Mouse (Mus musculus) lung, postnatal 10 days (tissue): Measurements from ENCODE around the gene Rnf149.
A peak's percentile ranks its signal among the peaks of the same experiment; 100 is the strongest.

Experiments
- DNase-seq: peaks from one replicate; pipeline ENCODE4 v3.0.0; 2021

Rnf149 gene

DNA sequence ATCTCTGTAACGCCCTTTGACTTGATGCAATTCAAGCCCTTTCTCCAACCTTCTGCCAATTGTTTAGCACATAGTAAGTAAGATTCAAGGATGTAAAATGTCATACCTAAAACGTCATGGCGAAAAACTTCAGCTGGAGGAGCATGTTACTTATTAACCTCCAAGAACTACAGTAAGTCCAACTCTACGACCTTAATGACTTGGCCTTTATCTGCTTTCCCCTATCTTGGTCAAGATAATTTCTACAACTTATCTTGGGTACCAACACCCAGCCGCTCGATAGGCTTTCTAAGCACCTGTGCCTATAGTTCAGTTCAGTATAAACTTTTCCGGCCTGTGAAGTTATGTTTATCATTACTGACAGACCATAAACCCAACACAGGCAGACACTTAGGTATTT is 3.3 kb downstream of the Rnf149 start:
- DNase-seq = no peak

DNA sequence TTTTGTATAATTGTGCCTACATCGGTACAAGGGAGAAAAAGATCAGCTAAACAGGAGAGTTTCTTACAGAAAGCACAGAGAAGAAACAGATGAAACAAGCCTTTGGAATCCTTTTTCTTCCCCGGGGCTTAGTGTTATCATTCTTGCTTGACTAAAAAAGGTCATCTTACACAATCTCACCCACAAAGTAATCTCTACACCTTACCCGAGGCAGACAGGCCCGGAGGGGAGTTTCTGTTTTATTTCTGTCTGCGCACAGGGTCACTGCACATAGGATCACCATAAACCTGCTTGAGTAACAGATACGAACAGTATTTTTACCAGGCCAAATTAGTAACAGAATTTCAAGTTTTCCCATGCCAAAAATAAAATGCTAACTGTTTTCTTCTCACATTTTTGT is 5.6 kb downstream of the Rnf149 start:
- DNase-seq = no peak

DNA sequence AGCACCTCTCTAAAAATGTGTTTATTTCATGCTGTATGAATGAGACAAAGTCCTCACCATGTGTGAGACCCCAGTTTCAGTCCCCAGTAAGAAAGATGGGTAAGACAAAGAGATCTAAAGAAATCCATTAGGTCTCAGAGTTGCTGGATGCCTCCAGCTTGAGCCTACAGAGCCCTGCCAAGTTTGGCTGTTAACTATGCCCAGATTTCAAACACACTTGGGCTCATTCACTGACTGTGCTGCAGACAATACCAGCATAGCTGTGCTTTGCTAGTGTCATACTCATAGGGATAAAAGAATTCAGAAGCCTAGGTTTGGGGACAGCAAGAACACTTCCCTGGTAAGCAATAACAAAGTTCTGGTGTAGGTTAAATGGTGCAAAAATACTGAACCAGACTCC is 9.1 kb downstream of the Rnf149 start:
- no peak for DNase-seq

DNA sequence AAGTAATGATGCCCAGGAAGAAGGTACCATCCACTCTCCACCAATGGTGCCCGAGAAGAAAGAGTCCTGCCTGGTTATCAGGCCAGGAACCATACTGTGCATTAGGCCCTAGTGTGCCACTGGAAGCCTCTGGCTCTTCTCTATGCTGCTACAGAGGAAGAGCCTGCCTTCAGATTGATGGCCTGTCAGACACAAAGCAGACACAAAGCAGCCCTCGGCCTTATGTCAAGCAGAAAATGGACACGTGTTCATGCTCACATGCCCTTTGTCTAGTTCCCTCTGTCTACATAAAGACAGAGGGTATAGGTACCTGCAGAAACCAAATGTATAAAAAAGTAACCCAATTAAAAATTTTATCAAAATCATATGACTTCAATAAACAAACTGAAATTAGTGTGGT is 12.6 kb downstream of the Rnf149 start:
- DNase-seq = no peak

DNA sequence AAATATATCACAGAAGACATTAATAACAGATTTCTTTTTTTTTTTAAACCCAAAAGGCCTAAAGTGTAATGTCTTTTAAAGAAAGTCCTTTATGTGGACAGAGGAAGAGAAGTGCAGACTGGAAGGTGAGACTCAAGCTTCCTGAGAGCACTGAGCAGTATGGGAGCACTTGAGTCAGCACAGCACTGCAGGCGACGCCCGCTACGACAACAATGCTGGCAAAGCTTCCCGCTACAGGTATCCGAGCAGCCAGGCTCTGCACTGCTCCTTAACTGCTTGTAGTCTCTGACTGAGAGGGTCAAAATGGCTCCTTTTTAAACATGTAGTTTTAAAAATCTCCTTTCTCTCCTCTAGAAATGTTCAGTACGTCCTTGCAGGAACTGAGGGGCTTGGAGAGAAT is 14.0 kb downstream of the Rnf149 start:
- DNase-seq = no peak

DNA sequence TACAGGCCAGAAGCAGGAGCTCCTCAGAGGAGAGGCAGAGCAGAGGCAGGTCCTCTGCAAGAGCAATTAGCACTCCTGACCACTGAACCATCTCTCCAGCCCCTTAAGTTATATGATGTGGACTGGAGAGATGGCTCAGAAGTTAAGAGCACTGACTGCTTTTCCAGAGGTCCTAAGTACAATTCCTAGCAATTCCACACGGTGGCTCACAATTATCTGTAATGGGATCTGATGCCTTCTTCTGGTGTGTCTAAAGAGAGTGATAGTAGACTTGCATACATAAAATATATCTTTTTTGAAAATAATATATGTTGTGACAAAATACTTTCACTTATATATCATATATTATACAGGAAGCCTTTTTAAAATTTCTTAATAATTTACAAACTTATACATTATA is 15.3 kb downstream of the Rnf149 start:
- no peak for DNase-seq

DNA sequence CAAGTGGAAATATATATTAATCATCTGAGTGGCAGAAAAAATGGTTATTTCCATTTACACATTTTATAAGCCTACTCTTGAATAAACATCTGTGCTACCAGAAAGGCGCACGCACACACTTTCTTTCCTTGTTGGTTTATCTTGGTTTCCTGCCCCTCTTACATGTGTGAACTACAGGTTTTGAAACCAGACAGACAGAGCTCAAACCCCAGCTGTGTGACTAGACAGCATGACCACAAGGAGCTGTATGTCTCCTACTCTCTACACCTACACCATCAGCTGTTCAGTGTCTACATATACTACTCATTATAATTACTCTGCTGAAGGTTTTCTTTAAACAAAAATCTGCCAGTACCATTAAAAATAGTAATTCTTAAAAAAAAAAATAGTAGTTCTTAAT is 18.2 kb downstream of the Rnf149 start:
- no peak for DNase-seq

DNA sequence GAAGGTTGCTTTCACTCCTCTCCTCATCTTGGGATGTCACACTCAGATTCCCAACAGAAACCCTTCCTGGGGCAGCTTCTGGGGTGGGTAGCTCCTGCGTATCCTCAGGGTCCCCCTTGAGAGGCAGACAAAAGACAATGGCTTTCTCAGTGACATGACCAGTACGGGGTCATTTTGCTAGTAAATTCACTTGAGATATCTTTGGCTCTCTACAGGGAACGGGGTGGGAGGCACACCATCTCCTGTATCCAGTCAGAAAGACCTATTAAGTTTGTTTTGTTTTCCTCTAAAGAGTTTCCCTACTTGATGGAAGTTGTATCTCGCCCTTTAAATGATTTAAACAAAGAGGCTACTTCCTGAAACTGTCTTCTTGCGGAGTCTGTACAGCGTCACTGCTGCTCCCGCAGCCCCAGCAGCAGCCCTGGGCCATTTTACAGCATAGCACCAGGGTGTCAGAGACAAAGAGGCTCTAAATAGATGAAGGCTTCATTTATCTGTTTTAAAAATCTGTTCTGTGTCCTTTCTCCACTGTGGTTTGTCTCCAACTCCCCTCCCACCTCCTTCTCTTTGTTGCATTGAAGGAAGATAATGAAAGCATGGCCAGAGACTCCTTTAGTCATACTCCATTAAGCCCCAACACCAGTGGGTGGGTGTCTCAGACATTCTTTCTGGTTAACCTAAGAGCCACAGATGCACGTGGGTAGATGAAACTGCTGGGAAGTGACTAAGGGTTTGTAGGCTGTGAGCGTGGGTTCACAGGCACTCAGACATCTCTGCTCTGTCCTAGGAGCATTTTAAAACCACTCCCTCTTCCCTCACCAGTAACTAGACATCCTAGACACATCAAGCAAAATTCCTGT is 21.4 kb downstream of the Rnf149 start:
- no peak for DNase-seq

DNA sequence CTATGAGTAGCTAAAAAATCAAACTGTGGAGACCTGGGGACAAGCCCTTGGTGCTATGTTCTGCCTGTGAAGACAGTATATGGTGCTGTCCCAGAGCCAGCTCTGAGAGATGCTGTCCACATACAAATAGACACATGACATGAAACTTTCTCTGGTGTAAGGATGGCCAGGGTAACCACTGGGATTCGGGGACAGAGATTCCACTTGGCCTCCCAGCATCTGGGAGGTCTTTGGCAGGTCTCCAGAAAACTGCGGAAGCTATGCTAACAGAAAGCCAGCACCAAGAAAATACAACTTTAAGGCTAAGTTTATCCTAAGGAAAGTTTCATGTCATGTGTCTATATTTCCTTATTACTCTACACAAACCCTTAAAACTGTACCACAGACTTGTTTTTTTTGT is 27.4 kb downstream of the Rnf149 start:
- peak; percentile 54 for DNase-seq

DNA sequence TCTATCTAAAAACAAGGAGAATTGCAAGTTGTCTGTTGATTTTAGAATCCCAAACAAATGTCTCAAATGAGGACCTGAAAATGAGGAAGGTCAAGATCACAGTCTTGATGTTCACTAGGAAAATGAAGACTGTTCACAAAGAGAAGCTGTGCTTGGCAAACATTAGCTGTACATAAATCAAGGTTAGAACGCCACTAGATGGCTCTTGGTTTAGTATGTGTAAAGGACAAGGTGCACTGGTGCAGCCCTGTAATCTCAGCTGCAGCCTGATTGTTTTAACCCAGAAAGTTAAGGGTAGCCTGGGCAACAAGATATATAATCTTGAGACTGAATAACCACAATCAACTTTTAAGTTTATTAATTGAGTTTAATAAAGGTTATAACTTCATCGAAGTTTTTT is 30.0 kb downstream of the Rnf149 start:
- DNase-seq = no peak

DNA sequence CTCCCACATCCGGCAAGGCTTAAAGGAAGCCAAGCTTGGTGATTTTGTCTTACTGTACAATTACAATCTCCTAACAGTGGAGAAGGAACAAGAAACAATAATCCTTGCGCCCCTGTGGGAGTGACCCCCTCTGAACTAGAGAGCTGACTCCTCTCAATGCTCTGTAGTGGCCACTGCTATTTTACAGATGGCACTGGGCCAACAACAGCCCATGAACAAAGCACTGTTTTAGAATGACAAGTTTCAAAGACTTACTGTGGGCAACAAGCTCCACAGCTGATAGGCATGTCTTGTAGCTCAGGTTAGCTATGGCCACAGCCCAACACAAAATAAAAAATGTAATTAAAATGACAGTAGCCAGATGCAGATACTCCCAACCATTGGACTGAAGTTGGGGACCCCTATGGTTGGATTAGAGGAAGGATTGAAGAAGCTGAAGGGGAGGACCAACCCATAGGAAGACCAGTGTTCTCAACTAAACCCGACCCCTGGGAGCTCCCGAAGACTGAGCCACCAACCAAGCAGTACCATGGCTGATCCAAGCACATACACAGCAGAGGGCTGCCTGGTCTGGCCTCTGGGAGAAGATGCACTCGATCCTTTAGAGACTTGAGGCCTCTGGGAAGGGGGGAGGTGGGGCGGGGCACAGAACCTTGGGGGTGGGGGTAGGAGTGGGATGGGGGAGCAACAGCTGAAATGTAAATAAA is 30.9 kb downstream of the Rnf149 start:
- DNase-seq = no peak

DNA sequence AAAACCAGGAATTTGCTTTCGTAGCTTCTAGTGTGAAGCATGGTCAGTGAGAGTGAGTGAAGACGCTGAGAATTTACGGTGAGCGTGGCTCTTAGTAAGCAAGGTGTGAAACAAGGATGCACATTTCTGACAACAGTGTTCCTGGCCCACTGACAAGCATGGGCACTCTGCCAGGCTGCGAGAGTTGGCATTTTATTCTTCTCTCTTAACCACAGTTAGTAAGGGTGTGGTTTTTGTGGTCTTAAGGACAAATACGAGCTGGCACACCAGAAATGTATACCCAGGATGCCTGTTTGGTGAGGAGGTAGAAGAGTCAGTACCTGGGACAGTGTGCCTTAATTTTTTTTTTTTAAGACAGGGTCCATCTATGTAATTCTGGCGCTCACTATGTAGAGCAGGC is 31.6 kb downstream of the Rnf149 start:
- DNase-seq = no peak

DNA sequence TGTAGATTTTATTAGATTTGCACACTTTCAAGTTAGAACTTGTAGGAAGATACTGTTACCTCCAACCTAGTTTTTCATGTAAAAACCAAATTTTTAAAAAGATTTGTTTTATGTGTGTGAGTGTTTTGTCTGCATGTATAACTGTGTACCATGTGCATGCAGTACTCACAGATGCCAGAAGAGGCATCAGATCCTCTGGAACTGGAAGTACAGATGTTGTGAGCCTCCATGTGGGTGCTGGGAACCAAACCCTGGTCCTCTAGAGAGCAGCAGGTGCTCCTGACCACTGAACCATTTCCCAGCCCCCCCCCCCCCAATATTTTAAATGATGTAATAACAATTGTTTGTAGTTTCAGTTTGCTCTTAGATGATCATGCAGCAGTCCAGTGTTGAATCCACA is 36.6 kb downstream of the Rnf149 start:
- no peak for DNase-seq

DNA sequence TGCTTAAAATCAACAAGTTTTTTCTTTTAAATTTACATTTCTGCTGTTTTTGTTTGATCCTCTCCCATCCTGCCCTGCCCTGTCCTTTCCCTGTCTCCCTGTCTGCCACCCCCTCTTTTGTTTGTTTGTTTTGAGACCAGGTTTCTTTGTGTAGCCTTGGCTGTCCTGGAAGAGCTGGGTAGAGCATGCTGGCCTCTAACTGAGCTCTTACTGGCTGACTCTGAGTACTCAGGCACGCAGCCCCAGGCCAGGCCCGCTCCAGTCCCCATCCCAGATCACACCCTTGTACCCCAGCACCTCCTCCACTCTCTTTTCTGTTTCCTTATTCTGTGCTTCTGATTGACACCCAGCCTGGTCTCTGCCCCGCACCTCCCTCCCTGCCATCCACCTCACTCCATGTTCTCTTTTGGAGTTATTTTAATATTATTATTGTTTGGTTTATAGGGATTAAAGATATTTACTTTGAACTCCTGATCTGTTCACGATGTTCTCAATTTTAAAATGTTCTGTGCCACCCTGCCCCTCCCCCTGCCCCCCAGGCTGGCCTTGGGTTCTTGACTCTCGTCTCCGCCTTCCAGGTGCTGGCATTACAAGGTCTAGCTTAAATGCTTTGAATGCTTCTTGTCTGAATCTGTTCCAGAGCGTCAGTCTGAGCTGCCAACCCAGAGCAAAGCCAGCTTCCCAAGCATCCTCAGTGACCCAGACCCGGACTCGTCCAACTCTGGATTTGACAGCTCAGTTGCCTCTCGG is 39.4 kb downstream of the Rnf149 start:
- DNase-seq = no peak

DNA sequence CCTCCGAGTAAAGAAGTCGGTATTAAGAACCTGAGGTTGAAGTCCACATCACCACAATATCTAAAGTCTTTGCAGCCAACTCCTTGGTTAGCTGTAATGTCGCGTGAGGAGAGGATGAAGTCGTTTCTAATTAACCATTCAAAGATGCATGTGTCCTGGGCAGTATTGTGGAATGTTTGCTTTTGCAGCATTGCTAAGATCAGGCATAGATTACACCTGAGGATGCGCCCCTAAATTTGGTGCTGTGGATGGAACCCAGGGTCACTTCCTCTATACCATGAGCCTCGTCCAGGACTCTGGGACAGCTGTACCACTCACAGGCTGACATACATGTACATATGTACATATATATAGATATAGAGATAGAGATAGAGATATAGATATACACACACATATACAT is 40.5 kb downstream of the Rnf149 start:
- no peak for DNase-seq

DNA sequence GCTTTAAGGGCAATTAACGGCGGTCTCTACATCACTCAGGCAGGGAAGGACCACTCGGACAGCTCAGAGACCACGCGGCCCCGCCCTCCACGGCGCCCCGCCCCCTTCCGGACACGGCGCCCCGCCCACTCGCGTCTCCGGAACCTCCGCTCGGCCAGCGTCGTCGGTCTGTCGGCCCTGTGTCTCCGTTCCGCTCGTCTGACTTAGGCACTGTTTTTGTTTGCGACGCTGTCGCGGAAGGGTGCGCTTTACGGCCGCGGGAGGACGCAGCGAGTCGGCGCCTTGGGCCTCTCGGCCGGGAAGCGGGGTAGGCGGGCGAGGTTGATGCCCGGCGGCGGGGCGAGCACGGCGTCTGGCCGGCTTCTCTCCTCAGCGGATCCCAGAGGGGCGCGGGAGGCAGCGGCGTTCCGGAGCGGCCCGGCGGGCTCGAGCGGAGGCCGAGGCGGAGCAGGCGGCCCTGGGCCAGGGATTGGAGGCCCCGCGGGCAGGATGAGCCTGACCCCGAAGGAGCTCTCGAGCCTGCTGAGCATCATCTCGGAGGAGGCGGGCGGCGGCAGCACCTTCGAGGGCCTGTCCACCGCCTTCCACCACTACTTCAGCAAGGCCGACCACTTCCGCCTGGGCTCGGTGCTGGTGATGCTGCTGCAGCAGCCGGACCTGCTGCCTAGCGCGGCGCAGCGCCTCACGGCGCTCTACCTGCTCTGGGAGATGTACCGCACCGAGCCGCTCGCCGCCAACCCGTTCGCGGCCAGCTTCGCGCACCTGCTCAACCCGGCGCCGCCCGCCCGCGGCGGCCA is 41.5 kb downstream of the Rnf149 start:
- peak; percentile 99 for DNase-seq

DNA sequence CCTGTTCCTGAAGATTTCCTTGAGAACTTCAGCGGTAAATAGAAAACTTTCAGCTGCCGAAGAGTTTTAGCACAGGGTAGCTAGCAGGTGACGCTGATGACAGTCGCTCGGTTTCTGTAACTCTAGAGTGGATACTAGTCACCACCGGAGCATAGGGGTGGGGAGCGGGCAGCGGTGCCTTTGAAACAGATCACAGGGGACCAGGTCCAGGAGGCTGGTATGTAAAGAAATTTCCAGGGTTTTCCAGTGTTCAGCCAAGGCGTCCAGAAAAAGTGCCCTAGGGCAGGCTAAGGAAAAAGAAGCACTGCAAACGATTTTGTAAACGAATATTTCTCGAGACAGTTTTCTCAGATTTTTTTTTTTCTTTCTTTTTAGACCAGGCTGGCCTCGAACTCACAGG is 42.4 kb downstream of the Rnf149 start, which contains the start of gene Cnot11:
Gene Cnot11 (plus strand): TSS at position 162 of the 400 bp plus-strand sequence.
- no peak for DNase-seq

DNA sequence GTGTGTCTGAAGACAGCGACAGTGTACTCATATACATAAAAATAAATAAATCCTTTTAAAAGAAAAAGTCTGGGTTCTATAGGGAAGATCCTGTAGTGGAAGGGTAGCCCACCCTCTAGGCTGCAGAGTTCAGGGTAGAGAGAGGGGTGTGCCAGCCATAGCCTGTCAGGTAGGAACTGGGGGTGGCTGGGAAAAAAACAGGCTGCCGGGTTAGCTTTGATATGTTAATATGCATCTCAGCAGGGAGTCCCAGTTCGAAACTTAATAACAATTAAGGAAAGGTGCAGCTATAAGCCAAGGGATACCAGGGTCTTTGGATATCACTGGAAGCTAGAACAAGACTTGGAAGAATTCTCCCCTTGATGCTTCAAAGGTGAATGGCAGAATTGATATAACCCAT is 43.3 kb downstream of the Rnf149 start:
- DNase-seq = no peak

DNA sequence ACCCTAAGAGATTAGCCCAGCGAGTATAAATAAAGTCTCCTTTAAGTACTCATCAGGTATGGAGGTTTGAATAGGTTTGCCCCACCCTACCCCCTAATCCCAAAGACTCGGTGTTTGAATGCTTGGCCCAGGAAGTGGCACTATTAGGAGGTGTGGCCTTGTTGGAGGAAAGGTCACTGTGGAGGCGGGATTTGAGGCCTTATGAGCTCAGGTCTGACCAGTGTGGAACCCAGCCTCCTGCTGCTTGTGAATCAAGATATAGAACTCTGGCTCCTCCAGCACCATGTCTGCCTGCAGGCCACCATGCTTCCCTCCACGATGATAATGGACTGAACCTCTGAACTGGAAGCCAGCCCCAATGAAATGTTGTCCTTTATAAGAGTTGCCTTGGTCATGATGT is 46.2 kb downstream of the Rnf149 start:
- DNase-seq = no peak

DNA sequence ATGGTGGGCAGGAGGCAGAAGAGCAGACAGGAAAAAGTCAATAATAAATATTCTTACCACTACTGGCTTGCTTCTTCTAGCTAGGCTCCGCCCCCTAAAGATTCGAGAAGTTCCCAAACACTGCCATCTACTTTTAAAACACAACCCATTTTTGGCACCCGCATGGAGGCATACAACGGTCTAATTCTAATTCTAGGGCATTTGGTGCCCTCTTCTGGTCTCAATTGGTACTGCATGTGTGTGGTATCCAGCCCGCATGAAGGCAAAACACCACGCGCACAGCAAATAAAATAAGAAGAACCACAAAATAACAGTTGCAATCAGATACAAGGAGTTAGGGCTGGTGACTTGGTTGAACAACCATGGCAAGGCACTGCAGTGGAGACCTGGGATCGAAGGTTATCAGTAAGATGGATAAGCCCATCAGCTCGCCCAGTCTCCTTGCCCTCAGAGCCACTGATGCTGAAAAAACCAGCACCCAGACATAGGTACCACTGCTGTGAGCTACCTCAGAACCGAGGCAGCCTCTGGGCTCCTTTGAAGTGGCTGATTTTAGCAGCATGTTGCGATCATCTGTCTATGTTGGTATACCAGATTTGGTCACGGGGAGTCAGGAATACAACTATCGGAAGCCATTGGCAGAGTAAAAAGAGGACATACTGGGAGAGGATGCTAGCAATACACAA is 46.8 kb downstream of the Rnf149 start:
- DNase-seq = peak; percentile 89

DNA sequence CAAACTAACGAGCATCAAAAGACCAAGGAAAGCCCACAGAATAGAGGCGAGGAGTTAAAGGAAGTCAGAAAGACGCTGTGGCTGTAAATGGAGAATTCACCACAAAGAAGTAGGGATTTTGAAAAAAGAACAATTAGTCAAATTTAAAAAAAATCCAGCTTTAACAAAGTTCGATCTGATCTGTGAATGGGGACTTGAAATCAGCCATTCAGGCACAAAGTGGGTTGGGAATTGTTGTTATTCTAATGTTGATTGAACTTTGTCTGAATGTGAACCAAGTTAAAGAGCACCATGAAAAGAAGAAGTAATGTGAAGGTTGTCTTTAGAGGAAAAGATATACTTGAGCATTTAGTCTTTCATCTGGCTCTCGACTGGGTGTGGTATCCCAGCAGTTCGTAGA is 48.9 kb downstream of the Rnf149 start:
- no peak for DNase-seq

DNA sequence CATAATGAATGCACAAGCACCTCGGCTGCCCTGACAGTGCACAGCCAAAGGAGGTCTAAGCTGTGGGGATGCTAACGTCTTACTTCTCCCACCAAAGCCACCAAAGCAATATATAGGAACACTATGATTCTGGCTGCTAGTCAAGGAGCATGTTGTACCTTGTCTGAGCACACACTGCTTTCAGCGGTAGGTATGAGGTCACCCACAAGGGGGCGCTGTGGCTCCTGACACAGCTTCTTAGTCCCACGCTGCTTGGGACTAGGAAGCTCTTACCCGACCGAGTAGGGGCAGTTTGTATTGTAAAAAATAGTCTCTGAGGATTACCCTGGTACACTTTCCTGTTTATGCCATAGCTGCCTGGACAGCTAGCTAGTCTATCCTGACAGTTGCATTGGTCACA is 49.8 kb downstream of the Rnf149 start:
- DNase-seq = peak; percentile 81
